Mouse (Mus musculus): ENCODE results near the gene Gm11549.

DNA sequence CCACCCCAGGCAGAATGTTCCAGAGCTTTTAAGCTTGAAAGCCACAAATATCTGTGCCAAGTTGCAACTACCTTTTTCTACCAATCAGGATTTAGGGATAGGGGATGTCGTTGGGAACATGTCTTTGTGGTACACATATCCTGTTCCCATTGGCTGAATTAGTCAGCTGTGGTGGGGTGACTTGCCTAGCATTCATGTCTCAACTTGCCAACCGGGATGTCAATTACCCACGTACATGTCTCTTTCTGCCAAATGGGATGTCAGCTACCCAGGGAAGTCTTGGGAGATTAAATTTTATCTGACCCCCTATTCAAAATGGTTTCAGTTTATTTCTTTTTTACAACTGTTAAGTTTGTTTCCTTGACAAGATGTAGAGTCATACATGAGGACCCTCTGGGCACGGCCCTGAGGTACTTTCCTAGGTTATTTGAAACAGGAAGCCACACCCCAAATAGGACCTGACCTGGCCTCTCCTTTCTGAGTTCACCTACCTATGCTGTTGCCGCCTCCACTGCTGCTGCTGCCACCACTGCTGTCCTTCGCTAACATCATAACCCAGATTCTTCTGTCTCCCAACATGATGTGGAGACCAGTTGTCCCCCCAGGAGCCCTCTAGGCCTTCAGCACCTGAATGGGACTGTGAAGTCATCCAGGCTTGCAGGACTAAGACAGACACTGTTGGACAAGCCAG lies 32.6 kb downstream of the Gm11549 start:
- TF ChIP-seq POLR2A (IDR thresholded peaks at IDR 0.05; ENCODE audit: insufficient read depth, low read depth, low read length) (no peak), CTCF (IDR thresholded peaks at IDR 0.05; ENCODE audit: insufficient read depth, low read depth, low read length) (no peak)
